Mouse (Mus musculus) spleen, adult 2 months (tissue): Measurements from ENCODE around the gene Pold1. TPM values are rescaled to one million over a fixed set of nuclear protein-coding genes. Genes with fewer than 3 reads are reported as not detected.

ENCODE experiments used
- DNase-seq, 2 experiments: peaks; one replicate each; pipeline versions ENCODE4 v3.0.0 to v3.0.0-alpha.2; 2012 to 2021; ENCODE audit warnings: low spot score in 2 of 2, low read depth in 1 of 2
- H3K27ac ChIP-seq: fragments of 200-500 bp; 2 replicates; pipeline ENCODE4 v1.5.1; 2012; ENCODE audit warnings: low read length, inconsistent platforms; ENCODE audit not compliant: insufficient read depth
- H3K27me3 ChIP-seq: fragments of 200-500 bp; 2 replicates; pipeline ENCODE4 v1.6.1; 2012; ENCODE audit warnings: mild to moderate bottlenecking, moderate library complexity, low read length, inconsistent platforms; ENCODE audit not compliant: control insufficient read depth, insufficient read depth
- H3K36me3 ChIP-seq: fragments of 200-500 bp; 2 replicates; pipeline ENCODE4 v1.6.1; 2012; ENCODE audit warnings: mild to moderate bottlenecking, low read length, inconsistent platforms; ENCODE audit not compliant: control insufficient read depth, insufficient read depth
- H3K4me1 ChIP-seq: fragments of 200-500 bp; 2 replicates; pipeline ENCODE4 v1.6.1; 2011; ENCODE audit warnings: inconsistent platforms; ENCODE audit not compliant: control insufficient read depth, insufficient read depth, insufficient read length
- H3K4me3 ChIP-seq: fragments of 200-500 bp; 2 replicates; pipeline ENCODE4 v1.5.1; 2011; ENCODE audit warnings: mild to moderate bottlenecking, inconsistent platforms; ENCODE audit not compliant: insufficient read depth, insufficient read length; ENCODE audit errors: extremely low read depth
- CTCF ChIP-seq: fragments of 200-500 bp; IDR thresholded peaks from 2 replicates; pipeline ENCODE4 v1.5.1; 2011; ENCODE audit warnings: mild to moderate bottlenecking, inconsistent platforms; ENCODE audit not compliant: insufficient read depth, insufficient read length, insufficient replicate concordance; ENCODE audit errors: extremely low read depth
- POLR2A ChIP-seq: fragments of 200-500 bp; IDR thresholded peaks from 2 replicates; pipeline ENCODE4 v1.6.1; 2011; ENCODE audit warnings: low read depth, low read length, inconsistent platforms
- WGBS: fragments of 180-500 bp; shearing (Covaris S2); methylation state at CpG from one replicate; pipeline ENCODE4 v1.1.7; 2018; 5-methylcytosine and 5-hydroxymethylcytosine counted together
- polyA plus RNA-seq: library from polyadenylated mRNA; depleted of rRNA; stranded (reverse); fragments of >200 nt; gene quantifications from 2 replicates; pipeline ENCODE4 v1.2.3, GENCODE M21; 2012

Pold1 gene
- polyA plus RNA-seq, 1 experiment = 118 TPM

DNA sequence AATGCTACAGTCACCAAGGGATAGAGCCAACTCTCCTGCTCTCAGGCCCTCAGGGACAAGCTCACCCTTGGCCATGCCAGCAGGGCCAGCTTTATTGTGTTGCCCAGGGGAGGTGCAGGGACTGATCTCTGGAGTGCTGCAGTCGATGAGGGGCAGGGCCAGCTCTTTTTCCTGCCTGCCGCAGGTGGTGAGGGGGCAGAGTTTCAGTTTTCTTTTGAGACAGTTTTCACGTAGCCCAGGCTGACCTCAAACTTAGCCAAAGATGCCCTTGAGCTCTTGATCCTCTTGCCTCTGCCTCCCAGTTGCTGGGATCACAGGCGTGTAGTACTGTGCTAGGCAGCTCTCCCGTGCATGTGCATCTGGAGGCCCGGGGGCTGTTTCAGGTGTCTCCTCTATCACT lies 22.3 kb upstream of the Pold1 start:
- 22% methylated on average over 6 of the region's 6 CpGs for WGBS
- TF ChIP-seq CTCF (no peak), POLR2A (no peak)
- peaks cover 18% of the 10 kb centered on the region; the same call in 1 of the 2 replicates for H3K4me1 ChIP-seq
- H3K27me3 ChIP-seq = no peaks in the 10 kb centered on the region
- peak overlapping the region; percentile 93 for H3K27ac ChIP-seq
- no peaks in the 10 kb centered on the region for H3K36me3 ChIP-seq
- peak in 1 of 2 experiments; percentile 35 for DNase-seq
- H3K4me3 ChIP-seq = no peak overlapping the region

DNA sequence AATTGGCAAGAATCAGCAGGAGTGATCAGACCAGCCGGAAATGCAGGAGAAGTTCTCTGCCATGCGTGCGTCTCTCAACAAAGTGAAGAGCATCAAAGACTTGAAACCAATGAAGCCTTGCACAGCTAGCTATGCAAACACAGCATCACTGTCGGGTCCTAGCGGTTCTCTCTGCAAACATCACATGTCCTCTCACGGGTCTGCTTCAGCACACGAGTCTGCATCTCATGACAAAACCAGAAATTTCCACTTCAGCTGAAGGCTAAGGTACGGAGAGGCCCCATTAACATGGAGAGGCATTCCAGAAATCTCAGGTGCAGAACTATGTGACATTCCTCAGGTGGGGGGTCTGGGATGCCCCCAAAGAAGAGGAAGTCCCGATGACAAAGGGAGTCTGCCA lies 20.2 kb upstream of the Pold1 start:
- 80% methylated on average over 9 of the region's 9 CpGs for WGBS
- H3K27me3 ChIP-seq = no peaks in the 10 kb centered on the region
- no peak for TF ChIP-seq CTCF

DNA sequence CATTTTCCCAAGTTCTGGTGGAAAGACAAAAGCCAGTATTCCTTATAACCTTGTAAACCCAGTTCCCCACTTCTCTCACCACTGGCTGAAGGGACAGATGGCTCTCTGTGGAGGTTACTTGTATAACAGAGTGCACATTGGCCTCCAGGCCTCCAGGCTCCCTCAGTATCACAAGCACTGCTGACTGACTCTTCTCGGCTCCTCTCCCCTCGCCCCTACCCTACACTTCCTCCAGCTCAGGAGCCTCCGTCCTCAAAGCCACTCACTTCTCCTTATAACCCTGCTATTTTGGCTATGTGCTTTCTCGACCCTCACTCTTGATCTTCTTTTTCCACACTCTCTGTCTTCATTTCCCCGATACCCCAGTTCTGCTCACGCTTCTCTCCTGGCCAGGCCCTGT lies 16.8 kb upstream of the Pold1 start:
- 49% methylated on average over 6 of the region's 6 CpGs for WGBS

More for the DNA sequence above, 20.2 kb upstream of the Pold1 start:
- no peak overlapping the region for H3K4me3 ChIP-seq
- no peak overlapping the region for H3K27ac ChIP-seq
- H3K36me3 ChIP-seq = no peaks in the 10 kb centered on the region
- H3K4me1 ChIP-seq = peaks cover 18% of the 10 kb centered on the region; the same call in 1 of the 2 replicates
- DNase-seq = no peak

DNA sequence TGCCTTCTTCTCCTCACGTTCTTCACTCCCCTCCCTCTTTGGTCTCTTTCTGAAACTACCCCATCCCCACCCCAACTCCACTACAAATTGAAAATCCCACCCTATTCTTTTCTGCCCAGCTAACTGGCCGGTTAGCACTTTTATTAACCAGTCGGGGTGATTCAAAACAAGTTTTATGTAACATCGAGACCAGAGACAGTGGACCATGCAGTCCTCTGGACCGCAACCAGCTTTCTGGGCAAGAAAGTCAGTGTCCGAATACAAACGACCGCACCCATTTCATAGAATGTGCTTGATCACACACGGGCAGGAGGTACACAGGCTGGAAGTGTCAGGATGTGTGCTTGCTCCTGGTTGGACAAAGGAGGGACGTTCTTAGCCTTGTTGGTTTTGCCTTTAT lies 15.8 kb upstream of the Pold1 start:
- WGBS = 81% methylated on average over 10 of the region's 10 CpGs
- Histone ChIP-seq H3K27ac (no peak overlapping the region), H3K36me3 (no peaks in the 10 kb centered on the region), H3K27me3 (no peaks in the 10 kb centered on the region), H3K4me1 (no peaks in the 10 kb centered on the region), H3K4me3 (no peak overlapping the region)
- DNase-seq = no peak
- TF ChIP-seq POLR2A = no peak
- no peak for TF ChIP-seq CTCF

More for the DNA sequence above, 16.8 kb upstream of the Pold1 start:
- H3K27ac ChIP-seq = no peak overlapping the region
- H3K36me3 ChIP-seq = no peaks in the 10 kb centered on the region
- no peaks in the 10 kb centered on the region for H3K27me3 ChIP-seq
- TF ChIP-seq CTCF (no peak), POLR2A (no peak)
- H3K4me1 ChIP-seq = peaks cover 4% of the 10 kb centered on the region; the same call in 1 of the 2 replicates
- no peak for DNase-seq
- no peak overlapping the region for H3K4me3 ChIP-seq

DNA sequence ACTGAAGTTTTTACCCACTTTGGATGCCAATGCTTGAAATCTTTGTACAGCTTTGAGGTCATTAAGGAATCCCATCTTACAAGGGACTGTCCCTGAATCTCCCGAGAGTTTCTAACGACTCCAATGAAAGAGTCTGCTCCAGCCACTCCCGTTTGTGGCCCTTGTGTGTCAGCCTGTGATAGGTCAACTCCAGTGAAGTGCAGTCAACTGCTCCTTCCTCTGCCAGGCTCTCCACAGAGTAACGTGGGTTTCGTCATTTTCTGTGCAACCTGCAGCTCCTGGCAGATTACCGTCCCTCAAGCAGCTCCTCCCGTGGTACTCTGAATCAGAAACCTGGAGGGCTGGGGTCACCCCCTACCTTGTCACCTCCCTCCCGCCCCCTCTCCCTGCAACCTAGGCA lies 14.6 kb upstream of the Pold1 start:
- 57% methylated on average over 8 of the region's 8 CpGs for WGBS
- Histone ChIP-seq H3K4me1 (no peaks in the 10 kb centered on the region), H3K27me3 (no peaks in the 10 kb centered on the region), H3K4me3 (no peak overlapping the region), H3K36me3 (no peaks in the 10 kb centered on the region), H3K27ac (no peak overlapping the region)
- no peak for DNase-seq
- TF ChIP-seq POLR2A (no peak), CTCF (no peak)

DNA sequence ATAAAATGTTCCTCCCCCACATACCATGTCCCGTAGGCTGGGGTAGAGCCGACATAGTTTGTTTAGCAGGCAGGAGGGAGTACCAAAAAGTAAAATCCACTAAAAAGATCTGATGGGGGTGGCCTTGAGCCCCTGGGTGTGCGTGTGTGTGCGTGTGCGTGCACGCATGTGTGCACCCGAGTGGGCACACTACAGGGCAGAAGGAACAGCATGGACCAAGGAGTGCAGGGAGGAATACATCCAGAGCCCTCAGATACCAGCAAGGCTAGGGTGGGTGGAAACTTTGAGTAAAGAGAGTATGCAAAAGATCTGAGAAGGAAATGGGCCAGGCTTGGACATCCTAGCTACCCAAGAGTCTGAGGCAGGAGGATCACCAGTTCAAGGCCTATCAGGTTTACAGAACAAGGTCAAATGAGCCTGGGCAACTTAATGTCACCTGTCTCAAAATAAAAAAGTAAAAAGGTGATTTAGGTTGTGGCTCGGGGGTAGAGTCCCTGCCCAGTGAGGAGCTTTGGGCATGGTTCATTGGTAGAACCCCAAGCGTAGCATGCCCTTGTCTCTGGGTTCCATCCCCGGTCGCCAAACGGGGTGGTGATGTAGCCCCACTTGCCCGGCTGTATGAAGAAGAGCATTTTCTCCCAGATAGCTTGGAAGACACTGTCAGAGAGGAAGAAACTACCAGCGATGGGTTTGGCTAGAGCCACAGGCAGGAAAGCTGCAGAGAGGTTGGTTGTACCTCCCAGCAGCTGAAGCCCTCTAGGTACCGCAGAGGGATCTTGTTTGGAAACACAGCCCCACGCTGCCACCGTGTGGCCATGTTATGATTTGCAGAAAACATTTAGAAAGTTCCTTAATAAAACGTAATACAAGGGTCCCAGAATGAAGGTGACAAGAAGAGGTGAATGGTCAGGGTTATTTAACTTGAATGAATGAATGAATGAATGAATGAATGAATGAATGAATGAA lies 12.1 kb upstream of the Pold1 start:
- TF ChIP-seq POLR2A = no peak
- peak; percentile 77; the same call in 1 of the 2 replicates for TF ChIP-seq CTCF
- WGBS = 53% methylated on average over 18 of the region's 18 CpGs

DNA sequence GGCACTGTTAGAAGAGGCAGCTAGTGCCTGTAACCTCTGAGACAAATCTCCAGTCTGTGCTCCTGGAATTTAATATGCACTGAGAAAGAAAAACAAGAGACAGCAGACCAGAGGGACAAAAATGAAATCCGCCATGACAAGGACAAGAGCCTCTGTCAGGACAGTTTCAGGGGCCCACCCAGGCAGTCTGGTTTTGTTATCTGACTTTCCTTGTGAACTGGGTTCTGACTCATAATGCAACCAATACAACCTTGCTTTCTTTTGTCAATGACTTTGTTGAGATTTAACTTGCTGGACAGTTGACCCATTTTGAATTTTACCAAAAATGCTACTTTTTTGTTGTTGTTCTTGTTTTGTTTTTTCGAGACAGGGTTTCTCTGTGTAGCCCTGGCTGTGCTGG lies 9.0 kb upstream of the Pold1 start:
- TF ChIP-seq POLR2A (no peak), CTCF (no peak)
- Histone ChIP-seq H3K4me1 (peaks cover 5% of the 10 kb centered on the region), H3K27ac (no peak overlapping the region), H3K36me3 (no peaks in the 10 kb centered on the region), H3K27me3 (no peaks in the 10 kb centered on the region), H3K4me3 (no peak overlapping the region)
- no peak for DNase-seq
- 85% methylated on average over 2 of the region's 2 CpGs for WGBS

More for the DNA sequence above, 12.1 kb upstream of the Pold1 start:
- no peak overlapping the region for H3K27ac ChIP-seq
- H3K36me3 ChIP-seq = no peaks in the 10 kb centered on the region
- no peak overlapping the region for H3K4me3 ChIP-seq
- DNase-seq = peak; percentile 72 to 81
- H3K27me3 ChIP-seq = no peaks in the 10 kb centered on the region
- peaks cover 5% of the 10 kb centered on the region for H3K4me1 ChIP-seq
